Mouse (Mus musculus) hindbrain, embryonic 16.5 days (tissue): ENCODE measurements around the gene Arhgap17. TPM values are rescaled to one million over a fixed set of nuclear protein-coding genes. Genes with fewer than 3 reads are reported as not detected.

ENCODE experiments used
- ATAC-seq: fragments of 200-750 bp; cut with Nextera tagmentation; 2 replicates; pipeline ENCODE4 v1.8.0; 2017; ENCODE audit warnings: moderate TSS enrichment, moderate library complexity
- H3K27ac ChIP-seq: fragments of 300-500 bp; sonication (generic); 2 replicates; pipeline ENCODE4 v1.5.1; 2014; ENCODE audit warnings: low read depth, mild to moderate bottlenecking, control low read depth, low read length, moderate library complexity
- H3K27me3 ChIP-seq: fragments of 300-500 bp; sonication (generic); replicated peaks from 2 replicates; pipeline ENCODE4 v1.6.1; 2014; ENCODE audit warnings: low read length; ENCODE audit not compliant: control insufficient read depth, insufficient read depth
- H3K36me3 ChIP-seq: fragments of 300-500 bp; sonication (generic); 2 replicates; pipeline ENCODE4 v1.6.1; 2014; ENCODE audit warnings: mild to moderate bottlenecking, low read length, moderate library complexity, mixed read lengths; ENCODE audit not compliant: control insufficient read depth, insufficient read depth
- H3K4me1 ChIP-seq: fragments of 300-500 bp; sonication (generic); 2 replicates; pipeline ENCODE4 v1.6.1; 2014; ENCODE audit warnings: low read depth, low read length; ENCODE audit not compliant: control insufficient read depth, insufficient read depth
- H3K4me2 ChIP-seq: fragments of 300-500 bp; sonication (generic); 2 replicates; pipeline ENCODE4 v1.6.1; 2014; ENCODE audit warnings: mild to moderate bottlenecking, low read length, control low read depth, moderate library complexity
- H3K4me3 ChIP-seq: fragments of 300-500 bp; sonication (generic); 2 replicates; pipeline ENCODE4 v1.5.1; 2014; ENCODE audit warnings: mild to moderate bottlenecking, low read length, control low read depth, moderate library complexity
- H3K9ac ChIP-seq: fragments of 300-500 bp; sonication (generic); 2 replicates; pipeline ENCODE4 v1.6.1; 2014; ENCODE audit warnings: low read depth, mild to moderate bottlenecking, control low read depth, low read length, moderate library complexity
- H3K9me3 ChIP-seq: fragments of 300-500 bp; sonication (generic); 2 replicates; pipeline ENCODE4 v1.6.1; 2014; ENCODE audit warnings: mild to moderate bottlenecking, low read length, moderate library complexity; ENCODE audit not compliant: control insufficient read depth
- WGBS: fragments of 180-500 bp; shearing (Covaris S2); extraction: QIAGEN DNeasy Blood & Tissue Kit; methylation state at CpG from one replicate; pipeline ENCODE4 v1.1.7; 2014; 5-methylcytosine and 5-hydroxymethylcytosine counted together
- polyA plus RNA-seq: library from polyadenylated mRNA; unstranded; fragments of >200 nt; fragmentation: Nextera tagmentation; extraction: Ambion mirVana; gene quantifications from 2 replicates; pipeline ENCODE4 v1.2.1, GENCODE M21; 2015

Arhgap17 gene
- polyA plus RNA-seq, 1 experiment from 2014 or later: 8.8 TPM

DNA sequence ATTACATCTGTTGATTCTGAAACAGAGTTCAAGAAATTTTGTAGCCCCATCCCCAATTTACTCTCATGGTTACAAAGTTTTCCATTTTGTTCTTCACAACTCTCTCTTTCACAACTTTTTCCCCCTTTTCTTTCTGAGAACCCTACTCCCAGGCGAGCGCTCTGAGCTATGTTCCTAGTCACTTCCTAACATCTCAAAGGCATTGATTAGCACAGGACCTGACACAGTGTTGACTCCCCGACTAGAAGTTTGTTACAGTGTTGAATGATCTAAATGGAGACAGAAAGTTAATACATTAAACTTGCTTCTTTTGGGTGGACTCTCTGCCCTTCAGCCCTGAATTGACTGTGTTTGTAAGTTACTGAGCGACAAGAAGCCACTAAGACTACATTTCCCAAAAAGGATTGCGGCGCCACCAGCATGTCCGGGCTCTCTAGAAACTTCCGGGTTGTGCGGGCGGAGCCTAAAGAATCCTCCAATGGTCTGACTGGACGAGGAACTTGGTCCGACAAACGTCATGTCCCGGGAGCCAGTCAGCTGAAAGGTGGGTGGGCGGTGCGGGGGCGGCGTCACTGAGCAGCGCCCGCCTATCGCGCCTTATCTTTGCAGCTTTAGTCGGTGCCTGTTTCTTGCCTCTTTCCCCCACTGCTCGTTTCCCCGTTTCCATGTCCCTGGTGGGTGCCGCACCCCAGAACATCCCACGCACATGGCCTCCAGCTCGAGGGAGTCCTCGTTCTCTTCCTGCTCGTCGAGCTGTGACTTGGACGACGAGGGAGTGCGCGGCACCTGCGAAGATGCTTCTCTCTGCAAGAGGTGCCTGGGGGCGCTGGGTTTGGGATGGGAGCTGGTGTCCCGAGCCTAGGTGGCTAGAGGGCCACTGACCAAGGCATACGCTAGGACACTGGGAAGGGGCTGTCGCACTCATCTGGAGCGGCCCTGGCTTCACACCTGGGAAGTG is 8.0 kb upstream of the Arhgap17 start:
- Histone ChIP-seq H3K36me3 (no peaks in the 10 kb centered on the region), H3K4me2 (peak overlapping the region; percentile 91), H3K9ac (peak overlapping the region; percentile 90), H3K4me1 (peaks cover 15% of the 10 kb centered on the region), H3K27ac (peak overlapping the region; percentile 83), H3K4me3 (peak overlapping the region; percentile 96), H3K27me3 (no peaks in the 10 kb centered on the region), H3K9me3 (no peaks in the 10 kb centered on the region)
- WGBS: 4% methylated on average over 41 of the region's 41 CpGs
- ATAC-seq: peak; percentile 100

DNA sequence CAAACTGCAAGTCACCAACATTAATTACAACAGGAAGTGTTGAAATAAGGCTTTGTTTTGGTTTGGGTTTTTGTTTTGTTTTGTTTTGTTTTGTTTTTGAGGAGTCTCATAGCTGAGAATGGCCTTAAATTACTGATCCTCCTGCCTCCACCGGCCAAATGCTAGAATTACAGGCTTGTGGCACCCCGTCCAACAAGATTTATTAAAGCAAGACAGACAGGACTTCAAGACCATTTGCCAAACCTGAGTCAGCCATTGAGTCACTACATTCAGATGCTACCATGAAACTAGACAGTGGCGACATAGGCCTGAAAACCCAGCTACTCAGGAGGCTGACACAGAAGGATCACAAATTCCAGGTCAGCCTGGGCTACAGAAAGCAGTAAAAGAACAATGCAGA is 1.8 kb upstream of the Arhgap17 start:
- Histone ChIP-seq H3K27me3 (no peaks in the 10 kb centered on the region), H3K27ac (no peak overlapping the region), H3K36me3 (no peaks in the 10 kb centered on the region), H3K9ac (no peak overlapping the region), H3K9me3 (no peaks in the 10 kb centered on the region), H3K4me1 (peaks cover 22% of the 10 kb centered on the region), H3K4me3 (no peak overlapping the region), H3K4me2 (no peak overlapping the region)
- 68% methylated on average over 3 of the region's 3 CpGs for WGBS
- no peak for ATAC-seq

DNA sequence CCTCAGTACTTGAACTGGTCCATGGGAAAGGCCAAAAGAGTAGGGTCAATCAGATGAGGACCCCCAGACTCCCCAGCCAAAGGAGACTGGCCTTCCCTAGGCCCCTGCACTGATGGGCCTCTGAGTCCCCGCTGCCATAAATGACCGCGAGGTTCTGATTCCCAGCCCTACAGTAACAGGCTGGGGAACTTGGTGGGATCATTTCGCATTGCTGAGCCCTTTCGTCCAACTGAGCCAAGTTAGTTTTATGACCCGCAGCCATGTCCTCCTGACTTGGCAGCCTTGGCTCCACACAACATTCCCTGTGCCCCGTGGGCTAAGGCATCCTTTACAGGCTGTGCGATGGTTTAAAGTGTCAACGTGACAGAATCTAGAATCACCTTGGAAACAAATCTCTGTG is 985 bp upstream of the Arhgap17 start:
- H3K9ac ChIP-seq: peak overlapping the region; percentile 85
- H3K27me3 ChIP-seq: no peaks in the 10 kb centered on the region
- ATAC-seq: no peak
- H3K4me1 ChIP-seq: peaks cover 26% of the 10 kb centered on the region
- H3K4me3 ChIP-seq: peak overlapping the region; percentile 89
- WGBS: 41% methylated on average over 9 of the region's 9 CpGs
- no peak overlapping the region for H3K27ac ChIP-seq
- H3K4me2 ChIP-seq: peak overlapping the region; percentile 97
- no peaks in the 10 kb centered on the region for H3K36me3 ChIP-seq
- no peaks in the 10 kb centered on the region for H3K9me3 ChIP-seq

DNA sequence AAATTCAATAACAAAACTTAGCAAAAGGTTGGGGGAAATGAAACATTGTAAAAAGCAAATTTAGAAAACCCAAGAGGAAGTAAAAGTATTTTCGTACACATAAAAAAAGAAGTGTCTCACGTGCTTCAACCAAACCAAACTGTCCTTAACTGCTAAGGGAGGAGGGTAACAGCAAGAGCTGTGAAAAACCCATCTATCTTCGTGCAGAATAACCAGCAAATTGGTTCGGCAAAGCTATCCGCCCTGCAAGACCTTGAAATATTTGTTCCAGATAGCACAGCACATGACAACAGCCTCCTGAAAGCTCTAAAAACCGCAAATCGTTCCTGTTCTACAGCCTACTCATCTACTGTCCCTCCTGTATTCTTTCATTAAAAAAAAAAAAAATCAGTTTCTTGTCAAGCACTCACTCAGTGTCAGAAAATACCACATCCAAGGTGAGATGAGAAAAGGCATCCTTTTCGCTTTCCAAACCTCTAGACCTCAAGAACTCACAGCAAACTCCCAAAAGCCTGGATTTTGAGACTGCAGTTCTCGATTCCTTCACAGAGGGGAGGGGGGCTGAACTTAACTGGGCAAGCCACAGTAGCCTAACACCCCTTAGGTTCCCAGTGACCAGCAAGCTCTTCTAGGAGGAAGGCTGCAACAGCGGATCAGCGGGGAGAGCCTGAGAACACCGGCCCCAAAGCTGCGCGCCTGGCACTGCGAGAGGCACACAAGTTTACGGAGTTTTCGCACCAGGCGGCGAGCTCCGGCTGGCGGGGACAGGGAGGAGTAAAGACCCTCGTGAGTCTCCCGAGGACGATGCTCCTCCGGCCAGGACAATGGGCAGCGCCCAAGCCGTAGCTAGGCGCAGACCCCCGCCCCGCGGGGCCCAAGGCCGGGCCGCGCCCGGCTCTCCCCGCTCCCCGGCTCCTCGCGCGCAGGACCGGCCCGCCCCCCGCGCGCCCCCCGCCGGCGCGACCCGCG is 653 bp downstream of the Arhgap17 start:
- H3K9ac ChIP-seq: peak overlapping the region; percentile 85
- no peaks in the 10 kb centered on the region for H3K27me3 ChIP-seq
- 3% methylated on average over 24 of the region's 51 CpGs for WGBS
- peak; percentile 71 for ATAC-seq
- H3K4me3 ChIP-seq: peak overlapping the region; percentile 89
- H3K9me3 ChIP-seq: no peaks in the 10 kb centered on the region
- H3K4me2 ChIP-seq: peak overlapping the region; percentile 88
- H3K27ac ChIP-seq: peak overlapping the region; percentile 88
- peaks cover 26% of the 10 kb centered on the region for H3K4me1 ChIP-seq
- no peaks in the 10 kb centered on the region for H3K36me3 ChIP-seq

DNA sequence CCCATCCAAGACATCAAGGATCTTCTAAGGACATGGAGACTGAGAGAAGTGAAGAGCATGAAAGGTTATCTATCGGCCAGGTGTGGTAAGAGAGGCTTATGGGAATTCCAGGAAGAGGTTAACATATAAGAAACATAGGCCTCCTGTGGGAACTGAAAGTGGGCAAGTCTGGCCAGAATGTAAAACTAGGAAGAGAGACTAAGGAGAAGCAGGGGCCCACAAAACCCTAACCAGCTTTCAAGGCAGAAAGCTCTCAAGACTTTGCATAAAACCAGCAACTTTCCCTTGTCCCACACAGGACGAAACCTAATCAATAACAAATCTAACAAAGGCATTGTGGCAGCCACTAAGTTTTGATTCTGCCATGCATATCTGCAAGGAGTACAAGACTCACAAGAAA is 1.5 kb downstream of the Arhgap17 start:
- ATAC-seq: no peak
- Histone ChIP-seq H3K27ac (no peak overlapping the region), H3K27me3 (no peaks in the 10 kb centered on the region), H3K4me1 (peaks cover 26% of the 10 kb centered on the region), H3K9ac (0 out of 2 replicates have a peak overlapping the region, but pooled peaks have one; percentile 13), H3K4me2 (peak overlapping the region; percentile 88), H3K4me3 (no peak overlapping the region), H3K36me3 (no peaks in the 10 kb centered on the region), H3K9me3 (no peaks in the 10 kb centered on the region)
- 67% methylated on average over 2 of the region's 2 CpGs for WGBS

DNA sequence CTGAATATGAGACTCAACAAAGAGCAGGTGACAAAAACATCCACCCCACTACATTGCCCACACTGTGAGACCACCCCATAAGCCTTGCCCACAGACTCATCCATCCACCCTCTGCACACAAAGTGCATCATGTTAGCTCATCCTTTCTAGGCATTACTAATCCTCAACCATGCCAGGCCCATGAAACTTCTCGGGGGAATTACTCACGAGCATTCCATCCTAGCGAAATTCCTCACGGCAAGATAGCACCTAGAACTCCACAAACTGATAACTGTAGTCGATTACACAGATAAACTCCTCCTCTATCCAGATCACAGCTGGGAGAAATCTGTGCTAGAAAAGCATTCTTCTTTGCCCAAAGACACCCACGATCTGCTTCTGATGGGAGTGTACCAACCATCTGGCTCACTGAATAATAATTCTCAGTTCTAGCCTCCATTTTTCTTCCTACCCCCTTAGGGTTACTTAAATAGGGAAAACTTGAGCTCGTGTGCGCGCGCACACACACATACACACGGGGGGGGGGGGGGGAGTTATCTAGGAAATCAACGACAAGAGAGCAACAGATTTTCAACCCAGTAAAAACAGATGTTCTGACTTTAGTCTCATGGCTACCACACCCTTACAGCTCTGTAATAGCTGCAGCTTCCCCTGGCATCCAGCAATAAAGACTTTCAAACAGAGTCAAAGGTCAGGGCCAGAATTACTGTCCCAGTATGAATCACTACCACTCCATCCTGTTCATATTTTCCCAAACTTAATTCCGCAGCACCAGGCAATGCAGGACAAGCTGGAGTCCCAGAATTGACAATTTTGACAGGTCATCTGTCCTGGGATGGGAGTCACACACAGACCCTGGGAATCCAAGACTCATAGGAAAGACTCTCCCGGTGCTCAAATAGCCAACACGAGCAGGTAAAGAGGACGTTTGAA is 2.2 kb downstream of the Arhgap17 start:
- no peak for ATAC-seq
- Histone ChIP-seq H3K4me2 (peak overlapping the region; percentile 20; the same call in 1 of the 2 replicates), H3K36me3 (no peaks in the 10 kb centered on the region), H3K27ac (no peak overlapping the region), H3K4me3 (no peak overlapping the region), H3K9me3 (no peaks in the 10 kb centered on the region), H3K9ac (no peak overlapping the region), H3K27me3 (no peaks in the 10 kb centered on the region), H3K4me1 (peaks cover 26% of the 10 kb centered on the region)
- 79% methylated on average over 15 of the region's 16 CpGs for WGBS

DNA sequence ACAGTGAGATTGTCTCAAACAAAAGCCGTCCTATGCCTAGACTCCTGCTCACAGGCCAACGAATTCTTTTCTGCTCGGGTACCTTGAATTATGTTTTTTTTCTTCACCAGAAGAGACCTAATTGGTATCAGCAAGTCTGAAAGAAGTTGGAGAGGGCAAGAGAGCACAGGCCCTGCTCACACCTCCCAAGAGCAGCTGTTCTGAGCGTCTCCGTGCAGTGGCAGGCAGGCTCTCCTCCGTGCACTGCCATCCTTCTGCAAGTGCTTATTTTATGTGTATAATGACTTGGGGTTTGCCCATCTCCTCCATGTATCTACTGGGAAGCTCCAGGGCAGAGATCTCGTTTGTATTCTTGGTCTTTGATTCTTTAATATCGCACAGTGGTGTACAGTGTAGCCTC is 2.9 kb downstream of the Arhgap17 start:
- Histone ChIP-seq H3K27me3 (no peaks in the 10 kb centered on the region), H3K27ac (no peak overlapping the region), H3K9ac (no peak overlapping the region), H3K4me2 (no peak overlapping the region), H3K36me3 (no peaks in the 10 kb centered on the region), H3K4me1 (peaks cover 26% of the 10 kb centered on the region), H3K4me3 (no peak overlapping the region), H3K9me3 (no peaks in the 10 kb centered on the region)
- 82% methylated on average over 8 of the region's 8 CpGs for WGBS
- ATAC-seq: no peak

DNA sequence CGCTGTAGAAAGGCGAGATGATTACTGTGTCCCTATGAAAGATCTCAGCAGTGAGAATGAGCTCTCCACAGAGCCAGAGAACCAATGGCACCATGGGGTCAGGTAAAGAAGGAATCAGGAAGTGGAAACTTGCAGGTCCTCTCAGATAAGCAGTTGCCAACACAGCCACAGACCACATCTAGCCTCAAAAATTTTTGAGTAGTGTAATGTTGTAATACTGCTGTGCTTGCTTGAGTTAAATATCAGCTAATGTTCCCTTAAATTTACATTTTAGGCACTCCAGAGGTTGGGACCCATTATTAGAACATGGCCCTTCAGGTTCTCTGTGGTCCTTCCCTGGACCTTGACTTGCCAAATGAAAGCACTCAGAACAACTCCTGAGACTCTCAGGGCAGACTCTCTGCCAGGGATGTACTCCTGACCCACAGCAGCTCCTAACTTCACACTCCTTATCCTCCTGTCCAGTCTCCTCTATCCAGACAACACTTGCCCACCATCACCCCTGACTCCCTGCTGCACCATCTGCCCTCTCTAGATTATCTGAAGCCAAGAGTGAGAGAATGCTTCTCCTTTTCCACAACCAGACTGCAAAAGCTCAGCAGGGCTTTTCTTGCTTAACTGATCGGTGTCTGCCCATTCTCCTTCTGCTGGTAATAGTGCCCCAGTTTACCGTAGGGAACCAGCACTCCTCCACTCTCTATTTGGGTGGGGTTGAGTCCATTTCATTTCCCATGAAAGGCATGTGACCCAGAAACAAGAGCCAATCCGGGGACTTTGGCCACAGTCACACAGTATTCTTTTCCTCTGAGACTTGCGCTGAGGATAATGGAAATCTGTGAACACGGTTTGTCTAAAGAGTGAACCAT is 3.6 kb downstream of the Arhgap17 start:
- ATAC-seq: no peak
- H3K9ac ChIP-seq: no peak overlapping the region
- no peaks in the 10 kb centered on the region for H3K27me3 ChIP-seq
- no peaks in the 10 kb centered on the region for H3K9me3 ChIP-seq
- peaks cover 26% of the 10 kb centered on the region for H3K4me1 ChIP-seq
- 78% methylated on average over 7 of the region's 7 CpGs for WGBS
- H3K36me3 ChIP-seq: no peaks in the 10 kb centered on the region
- no peak overlapping the region for H3K27ac ChIP-seq
- no peak overlapping the region for H3K4me2 ChIP-seq
- H3K4me3 ChIP-seq: no peak overlapping the region
